Mouse (Mus musculus) T-cell, adult 2 months (primary cell): ENCODE measurements around the gene Mroh7.

ENCODE experiments used
- DNase-seq: peaks from one replicate; pipeline ENCODE4 v3.0.0; 2022; ENCODE audit warnings: low spot score

The Mroh7 gene

GRCm38 (mm10) chr4:106632313-106632712 lies 98.4 kb downstream of the Mroh7 start:
- DNase-seq, result no peak
